Mouse (Mus musculus): ENCODE data around the gene Rxfp2. TPM values are rescaled to one million over a fixed set of nuclear protein-coding genes. Genes with fewer than 3 reads are reported as not detected.

Gene Rxfp2
- polyA plus RNA-seq, 1 experiment from 2014 or later, result not detected

DNA sequence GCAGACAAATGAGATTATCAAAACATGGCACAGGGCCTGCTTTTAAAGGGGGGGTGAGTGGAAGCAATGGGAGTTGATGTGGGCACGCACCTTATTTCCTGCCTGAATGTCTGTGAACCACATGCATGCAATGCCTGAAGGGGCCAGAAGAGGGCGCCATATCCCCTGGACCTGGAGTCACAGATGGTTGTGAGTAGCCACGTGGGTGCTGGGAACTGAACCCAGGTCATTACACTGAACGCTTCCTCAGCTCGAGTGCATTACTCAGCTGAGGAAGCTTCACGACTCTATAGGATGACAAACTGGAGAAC is 98.4 kb downstream of the Rxfp2 start:
- TF ChIP-seq EP300 (IDR thresholded peaks at IDR 0.05; ENCODE audit: low read depth) (no peak), CTCF (IDR thresholded peaks at IDR 0.05; ENCODE audit: low read depth) (peak; percentile 71)
- DNase-seq, result peak; percentile 34
- Histone ChIP-seq H3K9me3 (ENCODE audit: low read length) (peaks cover 5% of the 10 kb centered on the region; the same call in 1 of the 2 replicates), H3K4me3 (ENCODE audit: low read depth, low read length) (no peak overlapping the region), H3K4me2 (ENCODE audit: low read depth, low read length) (peak overlapping the region; percentile 64; the same call in 1 of the 2 replicates), H3K27me3 (ENCODE audit: insufficient read depth, low read length) (no peaks in the 10 kb centered on the region), H3K9ac (replicated peaks) (no peak overlapping the region), H3K27ac (ENCODE audit: low read depth) (no peak overlapping the region), H3K36me3 (replicated peaks; ENCODE audit: insufficient read depth, low read length) (no peaks in the 10 kb centered on the region), H3K4me1 (ENCODE audit: insufficient read depth) (peaks cover 22% of the 10 kb centered on the region)
- 86% methylated on average over 6 of the region's 6 CpGs for WGBS (ENCODE audit: insufficient replicate concordance)
- ATAC-seq, result no peak

DNA sequence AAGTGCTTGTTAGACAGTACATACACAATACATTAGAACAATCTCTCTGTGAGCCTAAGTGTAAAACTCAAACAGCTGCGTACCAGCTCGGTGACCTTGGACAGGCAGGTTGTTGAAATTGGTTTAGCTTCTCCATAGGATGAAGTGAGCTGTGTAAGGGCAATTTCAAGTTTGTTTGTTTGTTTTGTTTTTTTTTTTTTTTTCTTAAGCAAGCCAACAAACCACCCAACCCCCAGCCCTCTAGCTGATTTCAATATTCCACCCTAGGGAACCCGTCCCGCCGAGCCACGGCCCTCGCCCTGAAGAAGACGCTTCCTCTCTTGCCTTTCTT is 99.6 kb downstream of the Rxfp2 start:
- Histone ChIP-seq H3K4me1 (ENCODE audit: insufficient read depth) (peaks cover 22% of the 10 kb centered on the region), H3K4me3 (ENCODE audit: low read depth, low read length) (peak overlapping the region; percentile 71; the same call in 1 of the 2 replicates), H3K27ac (ENCODE audit: low read depth) (no peak overlapping the region), H3K4me2 (ENCODE audit: low read depth, low read length) (peak overlapping the region; percentile 87), H3K9me3 (ENCODE audit: low read length) (peaks cover 5% of the 10 kb centered on the region; the same call in 1 of the 2 replicates), H3K27me3 (ENCODE audit: insufficient read depth, low read length) (no peaks in the 10 kb centered on the region), H3K9ac (replicated peaks) (no peak overlapping the region), H3K36me3 (replicated peaks; ENCODE audit: insufficient read depth, low read length) (no peaks in the 10 kb centered on the region)
- 11% methylated on average over 8 of the region's 8 CpGs for WGBS (ENCODE audit: insufficient replicate concordance)
- TF ChIP-seq CTCF (IDR thresholded peaks at IDR 0.05; ENCODE audit: low read depth) (no peak), EP300 (IDR thresholded peaks at IDR 0.05; ENCODE audit: low read depth) (no peak)
- no peak for ATAC-seq
- no peak for DNase-seq

DNA sequence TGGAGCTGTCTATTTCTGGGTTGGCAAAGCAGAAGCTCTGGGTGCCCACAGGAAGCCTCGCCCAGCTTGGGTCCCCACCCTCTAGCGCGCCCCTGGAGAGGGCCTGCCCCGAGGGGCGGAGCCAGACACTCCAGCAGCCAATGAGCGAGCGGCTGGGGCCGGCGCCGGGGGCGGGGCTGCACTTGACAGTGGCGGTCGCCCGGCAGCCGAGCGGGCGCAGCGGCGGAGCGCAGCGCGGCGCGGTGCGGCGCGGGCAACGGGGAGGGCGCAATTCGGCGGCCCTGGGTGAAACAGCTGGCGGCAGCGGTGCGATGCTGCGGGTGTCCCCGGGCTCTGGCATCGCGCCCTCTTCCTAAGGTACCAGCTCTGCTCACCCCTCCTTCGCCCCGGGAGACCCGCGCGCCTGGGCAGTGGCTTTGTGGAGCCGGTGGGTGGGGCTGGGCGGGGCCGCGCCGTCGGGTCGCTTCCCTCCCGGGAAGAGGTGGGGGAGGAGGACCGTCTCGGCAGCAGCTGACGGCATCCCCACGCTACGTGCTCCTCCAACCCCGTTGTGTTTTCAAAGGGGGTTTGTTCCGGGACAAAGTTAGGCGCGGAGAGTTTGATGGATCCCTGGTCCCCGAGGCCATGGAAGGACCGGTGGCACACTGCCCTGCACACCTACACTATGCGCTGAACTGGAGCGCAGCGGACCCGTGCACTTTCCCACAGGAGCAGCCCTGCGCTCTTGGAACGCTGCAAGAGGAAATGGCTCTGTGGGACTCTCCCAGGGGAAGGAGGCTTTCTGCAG is 100.2 kb downstream of the Rxfp2 start, which contains the start of gene Fry:
Fry (plus strand) TSS at position 191 of the 787 bp plus-strand sequence.
- H3K36me3 ChIP-seq (replicated peaks; ENCODE audit: insufficient read depth, low read length), result no peaks in the 10 kb centered on the region
- WGBS (ENCODE audit: insufficient replicate concordance), result under 1% methylated on average over 41 of the region's 68 CpGs
- peaks cover 22% of the 10 kb centered on the region for H3K4me1 ChIP-seq (ENCODE audit: insufficient read depth)
- peak within 1 kb of the TSS; percentile 87 for H3K4me2 ChIP-seq (ENCODE audit: low read depth, low read length)
- H3K9me3 ChIP-seq (ENCODE audit: low read length), result peaks cover 5% of the 10 kb centered on the region; the same call in 1 of the 2 replicates
- H3K9ac ChIP-seq (replicated peaks), result peak within 1 kb of the TSS; percentile 69
- ATAC-seq, result peak; percentile 98
- H3K27ac ChIP-seq (ENCODE audit: low read depth), result peak within 1 kb of the TSS; percentile 66
- H3K4me3 ChIP-seq (ENCODE audit: low read depth, low read length), result peak within 1 kb of the TSS; percentile 71
- H3K27me3 ChIP-seq (ENCODE audit: insufficient read depth, low read length), result no peaks in the 10 kb centered on the region
- DNase-seq, result peak; percentile 96
- no peak for TF ChIP-seq CTCF (IDR thresholded peaks at IDR 0.05; ENCODE audit: low read depth)
- no peak for TF ChIP-seq EP300 (IDR thresholded peaks at IDR 0.05; ENCODE audit: low read depth)

GRCm38 (mm10) chr5:150120676-150121075 is 102.2 kb downstream of the Rxfp2 start:
- Histone ChIP-seq H3K27me3 (ENCODE audit: insufficient read depth, low read length) (no peaks in the 10 kb centered on the region), H3K36me3 (replicated peaks; ENCODE audit: insufficient read depth, low read length) (no peaks in the 10 kb centered on the region), H3K4me2 (ENCODE audit: low read depth, low read length) (no peak overlapping the region), H3K9me3 (ENCODE audit: low read length) (peaks cover 5% of the 10 kb centered on the region; the same call in 1 of the 2 replicates), H3K4me3 (ENCODE audit: low read depth, low read length) (no peak overlapping the region), H3K4me1 (ENCODE audit: insufficient read depth) (peaks cover 18% of the 10 kb centered on the region), H3K9ac (replicated peaks) (no peak overlapping the region), H3K27ac (ENCODE audit: low read depth) (no peak overlapping the region)
- no peak for TF ChIP-seq CTCF (IDR thresholded peaks at IDR 0.05; ENCODE audit: low read depth)
- TF ChIP-seq EP300 (IDR thresholded peaks at IDR 0.05; ENCODE audit: low read depth), result no peak
- no peak for DNase-seq
- WGBS (ENCODE audit: insufficient replicate concordance), result 89% methylated on average over 8 of the region's 8 CpGs
- ATAC-seq, result no peak

DNA sequence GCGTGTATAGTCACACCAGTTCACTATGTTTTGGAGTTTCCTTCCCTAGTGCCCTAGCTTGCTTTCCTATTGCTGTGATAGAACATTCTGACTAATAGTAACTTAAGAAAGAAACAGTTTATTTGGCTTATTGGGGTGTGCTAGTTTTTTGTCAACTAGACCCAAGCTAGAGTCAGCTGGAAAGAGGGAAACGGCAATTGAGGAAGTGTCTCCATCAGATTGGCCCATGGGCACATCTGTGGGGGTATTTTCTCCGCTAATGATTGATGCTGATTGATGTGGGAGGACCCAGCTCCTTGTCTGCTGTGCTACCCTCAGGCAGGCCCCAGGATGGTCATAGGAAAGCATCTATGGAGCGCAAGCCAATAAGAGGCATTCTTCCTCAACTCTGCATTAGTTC is 103.6 kb downstream of the Rxfp2 start:
- Histone ChIP-seq H3K9me3 (ENCODE audit: low read length) (peaks cover 2% of the 10 kb centered on the region; the same call in 1 of the 2 replicates), H3K27me3 (ENCODE audit: insufficient read depth, low read length) (no peaks in the 10 kb centered on the region), H3K9ac (replicated peaks) (no peak overlapping the region), H3K36me3 (replicated peaks; ENCODE audit: insufficient read depth, low read length) (no peaks in the 10 kb centered on the region), H3K27ac (ENCODE audit: low read depth) (no peak overlapping the region), H3K4me2 (ENCODE audit: low read depth, low read length) (no peak overlapping the region), H3K4me3 (ENCODE audit: low read depth, low read length) (no peak overlapping the region), H3K4me1 (ENCODE audit: insufficient read depth) (peaks cover 10% of the 10 kb centered on the region)
- 73% methylated on average over 4 of the region's 4 CpGs for WGBS (ENCODE audit: insufficient replicate concordance)
- DNase-seq, result no peak
- ATAC-seq, result no peak
- no peak for TF ChIP-seq CTCF (IDR thresholded peaks at IDR 0.05; ENCODE audit: low read depth)
- TF ChIP-seq EP300 (IDR thresholded peaks at IDR 0.05; ENCODE audit: low read depth), result no peak

DNA sequence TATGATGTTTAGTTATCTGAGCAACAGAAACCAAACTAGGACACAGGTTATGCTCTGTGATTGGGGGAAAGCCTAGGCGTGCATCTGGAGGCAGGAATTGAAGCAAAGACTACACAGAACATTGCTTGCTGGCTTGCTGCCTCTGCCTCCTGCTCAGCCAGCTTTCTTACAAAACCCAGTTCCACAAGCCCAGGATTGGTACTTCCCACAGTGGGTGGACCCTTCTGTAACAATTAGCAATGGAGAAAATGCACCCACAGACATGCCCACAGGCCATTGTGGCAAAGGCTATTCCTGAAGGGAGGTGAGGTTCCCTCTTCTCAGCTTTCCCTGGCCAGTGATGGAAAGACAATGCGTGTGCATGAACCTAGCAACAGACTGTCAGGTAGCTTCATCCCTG is 104.1 kb downstream of the Rxfp2 start:
- Histone ChIP-seq H3K4me2 (ENCODE audit: low read depth, low read length) (no peak overlapping the region), H3K27me3 (ENCODE audit: insufficient read depth, low read length) (no peaks in the 10 kb centered on the region), H3K4me1 (ENCODE audit: insufficient read depth) (peaks cover 9% of the 10 kb centered on the region), H3K9ac (replicated peaks) (no peak overlapping the region), H3K36me3 (replicated peaks; ENCODE audit: insufficient read depth, low read length) (no peaks in the 10 kb centered on the region), H3K9me3 (ENCODE audit: low read length) (no peaks in the 10 kb centered on the region), H3K27ac (ENCODE audit: low read depth) (no peak overlapping the region), H3K4me3 (ENCODE audit: low read depth, low read length) (no peak overlapping the region)
- ATAC-seq, result no peak
- DNase-seq, result no peak
- 76% methylated on average over 2 of the region's 2 CpGs for WGBS (ENCODE audit: insufficient replicate concordance)
- TF ChIP-seq CTCF (IDR thresholded peaks at IDR 0.05; ENCODE audit: low read depth) (no peak), EP300 (IDR thresholded peaks at IDR 0.05; ENCODE audit: low read depth) (no peak)

All from liver, postnatal 0 days (tissue).